Mouse (Mus musculus) heart, postnatal 0 days (tissue): ENCODE measurements at regions not wholly inside any gene's neighbourhood (a gene's known extent, or its start where the extent isn't known, plus 50 kb on each side); places are given as distances from the start of the nearest gene placed in this dataset.

Experiments
- ATAC-seq: fragments of 200-750 bp; cut with Nextera tagmentation; 2 replicates; pipeline ENCODE4 v1.8.0; 2017; ENCODE audit warnings: low read depth, moderate number of reproducible peaks, moderate library complexity; ENCODE audit not compliant: insufficient read depth
- DNase-seq: peaks from one replicate; pipeline ENCODE4 v3.0.0-alpha.2; 2016; ENCODE audit warnings: low spot score
- H3K27ac ChIP-seq: fragments of 300-500 bp; sonication (generic); 2 replicates; pipeline ENCODE4 v1.5.1; 2014; ENCODE audit warnings: low read depth, mild to moderate bottlenecking
- H3K27me3 ChIP-seq: fragments of 300-500 bp; sonication (generic); 2 replicates; pipeline ENCODE4 v1.6.1; 2014; ENCODE audit warnings: low read length, mixed read lengths; ENCODE audit not compliant: control insufficient read depth, insufficient read depth
- H3K36me3 ChIP-seq: fragments of 300-500 bp; sonication (generic); replicated peaks from 2 replicates; pipeline ENCODE4 v1.6.1; 2014; ENCODE audit warnings: low read length, mixed read lengths; ENCODE audit not compliant: control insufficient read depth, insufficient read depth
- H3K4me1 ChIP-seq: fragments of 300-500 bp; sonication (generic); 2 replicates; pipeline ENCODE4 v1.6.1; 2014; ENCODE audit warnings: antibody characterized with exemption; ENCODE audit not compliant: control insufficient read depth, insufficient read depth
- H3K4me2 ChIP-seq: fragments of 300-500 bp; sonication (generic); 2 replicates; pipeline ENCODE4 v1.6.1; 2014; ENCODE audit warnings: low read depth, mild to moderate bottlenecking, low read length, moderate library complexity
- H3K4me3 ChIP-seq: fragments of 300-500 bp; sonication (generic); 2 replicates; pipeline ENCODE4 v1.5.1; 2014; ENCODE audit warnings: low read depth, low read length
- H3K9ac ChIP-seq: fragments of 300-500 bp; sonication (generic); replicated peaks from 2 replicates; pipeline ENCODE4 v1.6.1; 2014; ENCODE audit warnings: low read depth, low read length, mixed read lengths
- H3K9me3 ChIP-seq: fragments of 300-500 bp; sonication (generic); replicated peaks from 2 replicates; pipeline ENCODE4 v1.6.1; 2016; ENCODE audit warnings: low read length; ENCODE audit not compliant: control insufficient read depth
- CTCF ChIP-seq: IDR thresholded peaks from 2 replicates; pipeline ENCODE4 v1.5.1; 2016; ENCODE audit warnings: antibody characterized with exemption, control low read depth, low read depth
- EP300 ChIP-seq: IDR thresholded peaks from 2 replicates; pipeline ENCODE4 v1.6.1; 2016; ENCODE audit warnings: antibody characterized with exemption, low read depth
- WGBS: fragments of 180-500 bp; shearing (Covaris S2); extraction: QIAGEN DNeasy Blood & Tissue Kit; methylation state at CpG from one replicate; pipeline ENCODE4 v1.1.7; 2014; 5-methylcytosine and 5-hydroxymethylcytosine counted together

GRCm38 (mm10) chrX:130557251-130557650 lies 807.7 kb downstream of the Diaph2 start:
- Histone ChIP-seq H3K4me3 (no peak overlapping the region), H3K9me3 (no peaks in the 10 kb centered on the region), H3K4me1 (no peaks in the 10 kb centered on the region), H3K36me3 (no peaks in the 10 kb centered on the region), H3K4me2 (no peak overlapping the region), H3K9ac (no peak overlapping the region), H3K27ac (no peak overlapping the region), H3K27me3 (no peaks in the 10 kb centered on the region)
- no peak for DNase-seq
- TF ChIP-seq EP300 (no peak), CTCF (no peak)
- ATAC-seq = no peak

- Histone ChIP-seq H3K36me3 (no peaks in the 10 kb centered on the region), H3K4me2 (no peak overlapping the region), H3K4me1 (no peaks in the 10 kb centered on the region), H3K27me3 (no peaks in the 10 kb centered on the region), H3K4me3 (no peak overlapping the region), H3K9ac (no peak overlapping the region), H3K9me3 (no peaks in the 10 kb centered on the region), H3K27ac (no peak overlapping the region)
- TF ChIP-seq EP300 (no peak), CTCF (no peak)
- ATAC-seq (no peak), DNase-seq (no peak)
- 75% methylated on average over 5 of the region's 5 CpGs for WGBS
Measured at GRCm38 (mm10) chrX:130577706-130578105, 828.2 kb downstream of the Diaph2 start.

GRCm38 (mm10) chrX:130596631-130597030 lies 847.1 kb downstream of the Diaph2 start:
- WGBS = 12% methylated on average over 1 of the region's 1 CpGs
- no peak overlapping the region for H3K27ac ChIP-seq
- ATAC-seq (no peak), DNase-seq (no peak)
- no peak overlapping the region for H3K4me2 ChIP-seq
- no peak overlapping the region for H3K4me3 ChIP-seq
- no peak for TF ChIP-seq EP300
- no peak for TF ChIP-seq CTCF
- no peaks in the 10 kb centered on the region for H3K36me3 ChIP-seq
- no peaks in the 10 kb centered on the region for H3K4me1 ChIP-seq
- H3K9me3 ChIP-seq = no peaks in the 10 kb centered on the region
- H3K27me3 ChIP-seq = no peaks in the 10 kb centered on the region
- no peak overlapping the region for H3K9ac ChIP-seq

GRCm38 (mm10) chrX:130601911-130602310 lies 852.4 kb downstream of the Diaph2 start:
- Histone ChIP-seq H3K4me3 (no peak overlapping the region), H3K27me3 (no peaks in the 10 kb centered on the region), H3K9ac (no peak overlapping the region), H3K27ac (no peak overlapping the region), H3K9me3 (no peaks in the 10 kb centered on the region), H3K4me2 (no peak overlapping the region), H3K4me1 (no peaks in the 10 kb centered on the region), H3K36me3 (no peaks in the 10 kb centered on the region)
- DNase-seq (no peak), ATAC-seq (no peak)
- 47% methylated on average over 3 of the region's 3 CpGs for WGBS
- TF ChIP-seq CTCF (no peak), EP300 (no peak)

GRCm38 (mm10) chrX:130638513-130638912 lies 889.0 kb downstream of the Diaph2 start:
- Histone ChIP-seq H3K27ac (no peak overlapping the region), H3K4me1 (no peaks in the 10 kb centered on the region), H3K27me3 (no peaks in the 10 kb centered on the region), H3K9me3 (no peaks in the 10 kb centered on the region), H3K36me3 (no peaks in the 10 kb centered on the region), H3K4me2 (no peak overlapping the region), H3K4me3 (no peak overlapping the region), H3K9ac (no peak overlapping the region)
- DNase-seq = no peak
- TF ChIP-seq EP300 (no peak), CTCF (no peak)
- ATAC-seq = no peak
- 42% methylated on average over 2 of the region's 2 CpGs for WGBS

- Histone ChIP-seq H3K9me3 (no peaks in the 10 kb centered on the region), H3K27ac (no peak overlapping the region), H3K4me2 (no peak overlapping the region), H3K36me3 (no peaks in the 10 kb centered on the region), H3K4me1 (no peaks in the 10 kb centered on the region), H3K4me3 (no peak overlapping the region), H3K9ac (no peak overlapping the region), H3K27me3 (no peaks in the 10 kb centered on the region)
- no peak for TF ChIP-seq EP300
- no peak for TF ChIP-seq CTCF
- DNase-seq (no peak), ATAC-seq (no peak)
- 91% methylated on average over 2 of the region's 2 CpGs for WGBS
Measured at GRCm38 (mm10) chrX:130655815-130656214, 906.3 kb downstream of the Diaph2 start.
